Mouse (Mus musculus) urinary bladder, postnatal 4 days (tissue): Measurements from ENCODE around the gene Ctsh.
"Not testable (repeated sequence)": the region's sequence is repeated elsewhere in the genome, so short reads cannot be mapped to it uniquely, and the experiment has no call there.

ENCODE experiments used
- DNase-seq, 2 experiments: peaks; one replicate each; pipeline ENCODE4 v3.0.0; 2021 to 2022; ENCODE audit warnings: low spot score in 2 of 2

Gene Ctsh

DNA sequence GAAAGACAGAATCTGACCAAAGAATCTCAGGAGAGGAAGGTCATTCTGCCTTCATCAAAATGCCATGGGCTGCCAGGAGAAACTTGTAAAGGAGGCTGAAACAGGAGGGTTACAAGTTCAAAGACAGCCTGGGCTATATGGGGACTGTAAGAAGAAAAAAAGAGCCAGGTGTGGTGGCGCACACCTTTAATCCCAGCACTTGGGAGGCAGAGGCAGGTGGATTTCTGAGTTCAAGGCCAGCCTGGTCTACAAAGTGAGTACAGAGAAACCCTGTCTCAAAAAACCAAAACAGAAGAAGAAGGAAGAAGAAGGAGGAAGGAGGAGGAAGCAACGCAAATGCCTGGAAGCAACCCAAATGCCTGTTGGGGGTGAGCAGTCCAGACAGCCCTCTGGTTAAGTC is at the start of gene Ctsh:
Gene Ctsh, plus strand, starts transcription at position 301 of the 400 bp plus-strand sequence.
- DNase-seq = no peak

DNA sequence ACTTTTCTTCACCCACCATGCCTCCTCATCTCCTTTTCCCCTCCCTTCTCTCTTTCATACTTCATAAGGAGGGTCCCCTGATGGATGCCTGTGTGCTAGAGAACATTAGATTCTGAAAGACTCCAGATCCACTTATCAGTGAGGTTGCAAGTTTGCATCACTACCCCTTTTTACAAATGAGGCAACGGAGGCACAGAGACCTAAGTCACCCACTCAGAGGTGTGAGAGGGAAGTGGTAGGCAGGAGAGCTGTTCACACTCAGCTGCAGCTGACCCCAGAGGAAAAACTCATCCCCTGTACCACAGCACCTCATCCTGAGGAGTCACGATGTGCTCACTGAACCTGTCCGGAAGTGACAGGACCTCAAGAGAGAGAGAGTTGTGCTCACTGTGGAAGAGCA is 47.5 kb upstream of the Ctsh start:
- no peak for DNase-seq

DNA sequence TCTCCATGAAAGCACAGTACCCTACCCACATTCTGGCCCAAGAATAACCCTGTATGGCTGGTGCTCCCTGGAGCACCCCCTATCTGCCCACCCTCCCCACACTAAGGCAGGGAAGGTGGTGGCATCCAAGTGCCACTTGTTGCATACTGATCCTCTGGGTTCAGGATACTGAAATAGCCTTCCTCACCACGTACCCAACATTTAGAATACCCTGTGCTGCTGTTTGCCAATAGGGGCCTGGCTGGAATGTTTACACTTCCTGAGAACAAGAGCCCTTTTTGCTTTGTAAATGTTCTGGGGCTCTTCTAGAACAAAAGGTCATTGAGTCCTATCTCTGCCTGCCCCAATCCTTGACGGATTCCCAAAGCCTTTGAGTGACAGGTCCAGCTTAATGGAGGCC is 46.9 kb upstream of the Ctsh start:
- no peak for DNase-seq

DNA sequence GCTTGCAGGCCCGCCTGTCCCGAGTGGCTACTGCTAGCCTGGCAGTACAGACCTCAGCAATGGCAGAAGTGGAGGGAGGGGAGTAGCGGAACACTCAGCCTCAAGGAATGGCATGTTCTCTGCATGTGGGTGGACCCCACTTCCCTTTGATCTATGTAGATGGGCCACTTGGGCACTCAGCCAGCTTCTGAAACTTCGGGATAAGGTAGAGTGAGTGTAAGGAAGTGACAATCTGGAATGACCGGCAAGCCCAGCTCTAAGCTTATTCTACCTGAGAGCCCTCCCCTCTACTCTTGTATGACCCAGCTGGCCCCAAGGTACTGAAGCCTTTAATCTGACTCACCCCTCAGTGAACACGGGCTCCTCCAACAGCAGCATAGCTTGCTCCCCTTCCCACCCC is 45.8 kb upstream of the Ctsh start:
- no peak for DNase-seq

DNA sequence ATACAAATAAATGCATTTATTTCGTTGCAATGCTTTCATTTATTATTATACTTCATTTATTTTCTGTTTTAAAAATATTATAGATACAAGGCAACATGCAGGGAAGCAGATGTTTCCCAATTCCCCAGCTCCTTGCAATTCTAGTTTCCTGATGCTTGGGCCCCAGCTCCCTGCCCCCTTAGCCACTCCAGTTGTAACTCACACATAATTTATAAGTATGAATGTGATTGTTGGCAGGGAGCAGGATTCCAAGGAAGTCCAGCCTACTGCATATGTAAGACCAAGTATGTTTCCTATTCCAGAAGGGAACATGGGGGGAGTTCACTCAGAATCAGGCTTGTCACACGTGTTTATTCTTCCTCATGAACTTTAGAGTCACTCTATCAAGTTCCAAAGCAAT is 42.1 kb upstream of the Ctsh start:
- no peak for DNase-seq

DNA sequence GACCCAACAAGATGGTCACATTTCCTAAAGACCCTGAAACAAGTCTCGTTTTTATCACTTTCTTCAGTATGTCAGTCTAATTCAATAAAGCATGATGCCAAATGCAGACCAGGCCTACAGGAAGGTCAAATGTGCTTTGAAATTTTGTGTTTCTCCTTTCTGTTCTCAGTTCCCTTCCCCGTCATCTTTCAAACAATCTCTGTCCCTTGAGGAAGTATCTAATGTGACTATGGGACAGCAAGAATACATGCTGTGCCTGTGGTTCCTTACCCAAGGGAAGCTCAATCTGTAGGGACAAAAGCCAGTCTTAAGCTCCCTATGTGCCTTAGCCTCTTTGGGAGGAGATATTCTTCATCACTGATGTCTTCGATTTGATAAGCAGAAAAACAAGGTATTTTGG is 39.3 kb upstream of the Ctsh start:
- no peak for DNase-seq

DNA sequence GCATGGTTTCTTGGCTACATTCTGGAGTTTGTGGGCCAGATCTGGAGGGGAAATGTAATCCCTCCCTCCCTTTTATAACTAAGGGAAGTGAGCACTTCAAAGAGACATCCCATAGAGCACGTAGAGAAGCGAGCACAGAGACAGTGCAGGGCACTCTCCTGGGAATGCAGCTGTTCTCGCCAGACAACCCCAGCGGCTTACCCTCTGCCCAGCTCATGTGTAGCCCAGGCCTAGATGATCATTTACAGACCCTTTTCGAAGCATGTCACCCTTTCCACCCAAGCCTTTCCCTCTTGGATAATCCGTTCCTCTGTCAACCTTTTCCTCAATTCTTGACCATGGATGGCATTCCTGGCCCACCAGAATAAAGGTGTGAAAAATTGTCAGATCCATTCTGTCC is 37.7 kb upstream of the Ctsh start:
- DNase-seq = no peak

DNA sequence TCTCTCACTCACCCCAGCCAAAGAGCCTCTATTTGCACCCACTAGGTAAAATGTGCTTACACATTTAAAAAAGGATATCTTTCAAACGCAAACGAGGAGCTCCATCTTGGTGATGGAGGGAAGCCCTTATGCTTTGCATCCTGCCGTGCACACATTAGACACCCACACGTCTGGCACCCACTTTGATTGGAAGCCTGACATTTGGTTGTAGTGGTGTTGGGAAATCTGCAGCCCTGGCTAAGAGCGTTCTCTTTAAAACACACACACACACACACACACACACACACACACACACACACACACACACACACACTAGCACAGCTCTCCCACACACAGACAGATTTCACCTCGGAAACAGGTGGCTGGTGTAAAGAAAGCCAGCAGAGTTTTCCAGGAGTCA is 33.1 kb upstream of the Ctsh start:
- DNase-seq = no peak

DNA sequence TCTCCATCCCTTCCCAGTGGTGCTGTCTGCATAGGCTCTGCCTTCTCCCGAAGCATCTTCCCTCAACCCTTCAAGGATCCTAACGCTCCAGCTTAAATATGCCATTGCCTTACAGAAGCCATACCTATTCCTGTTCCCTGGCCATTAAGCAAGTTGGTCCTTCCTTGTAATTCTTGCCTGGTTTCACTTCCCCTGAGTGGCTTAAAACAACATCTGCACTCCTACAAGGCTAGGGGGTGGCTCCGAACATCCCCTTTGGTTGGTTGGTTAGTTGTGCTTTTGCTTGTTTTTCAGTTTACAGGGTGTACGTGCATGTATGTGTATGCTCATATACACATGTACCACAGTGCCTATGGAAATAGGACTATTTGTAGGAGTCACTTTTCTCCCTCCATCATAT is 32.5 kb upstream of the Ctsh start:
- DNase-seq = no peak

DNA sequence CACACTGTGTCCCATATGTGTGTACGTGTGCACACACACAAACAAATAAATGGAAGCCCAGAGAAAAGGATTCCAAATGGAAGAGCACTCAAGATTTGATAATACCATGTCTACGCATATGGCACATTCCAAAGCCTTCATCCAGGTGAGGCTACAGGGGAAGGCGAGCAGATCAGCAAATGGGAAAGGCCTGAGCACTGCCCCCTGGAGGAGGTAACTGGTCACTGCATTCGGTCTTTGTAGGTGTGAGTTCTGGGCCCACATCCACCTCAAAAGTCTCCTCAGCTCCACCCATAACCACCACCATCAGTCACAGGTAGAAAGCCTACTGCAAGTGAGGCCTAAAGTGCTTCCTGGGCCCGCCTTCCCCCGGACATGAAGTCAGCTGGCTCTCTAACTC is 26.2 kb upstream of the Ctsh start:
- no peak for DNase-seq

DNA sequence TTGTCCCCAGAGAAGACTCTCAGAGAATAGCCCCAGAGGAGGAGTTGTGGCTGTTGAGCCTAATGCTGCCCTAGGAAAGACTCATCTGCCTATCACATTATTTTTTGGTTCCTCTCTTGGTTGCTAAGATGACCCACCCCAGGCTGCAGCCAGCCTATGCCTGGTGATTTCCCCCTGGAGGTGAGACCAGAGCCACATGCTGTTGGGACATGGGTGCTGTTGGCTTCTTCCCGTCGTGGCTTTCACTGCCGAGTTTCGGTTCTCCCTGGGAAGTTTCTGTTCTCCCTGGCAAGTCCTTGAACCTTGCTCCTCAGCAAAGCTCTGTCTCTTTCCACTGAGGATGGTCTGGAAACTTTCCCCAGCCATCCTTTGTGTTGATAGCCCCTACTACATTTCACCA is 20.0 kb upstream of the Ctsh start:
- no peak for DNase-seq

DNA sequence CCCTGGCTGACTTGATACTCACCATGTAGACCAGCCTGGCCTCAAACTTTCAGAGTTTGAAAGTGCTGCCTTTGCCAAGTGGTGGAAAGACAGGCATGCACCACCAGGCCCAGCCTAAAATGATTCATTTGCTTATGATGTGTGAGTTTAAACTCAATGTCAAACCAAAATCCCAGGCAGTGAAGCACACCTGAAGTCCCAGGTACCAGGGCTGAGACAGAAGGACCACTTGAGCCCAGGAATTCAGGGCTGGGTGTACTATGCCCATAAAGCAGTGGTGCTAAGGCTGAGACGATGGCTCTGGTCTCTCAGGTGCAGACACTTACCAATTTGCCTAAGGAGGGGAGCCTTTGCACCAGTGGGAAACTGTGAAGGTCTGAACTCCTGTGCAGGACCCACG is 18.8 kb upstream of the Ctsh start:
- DNase-seq = no peak

DNA sequence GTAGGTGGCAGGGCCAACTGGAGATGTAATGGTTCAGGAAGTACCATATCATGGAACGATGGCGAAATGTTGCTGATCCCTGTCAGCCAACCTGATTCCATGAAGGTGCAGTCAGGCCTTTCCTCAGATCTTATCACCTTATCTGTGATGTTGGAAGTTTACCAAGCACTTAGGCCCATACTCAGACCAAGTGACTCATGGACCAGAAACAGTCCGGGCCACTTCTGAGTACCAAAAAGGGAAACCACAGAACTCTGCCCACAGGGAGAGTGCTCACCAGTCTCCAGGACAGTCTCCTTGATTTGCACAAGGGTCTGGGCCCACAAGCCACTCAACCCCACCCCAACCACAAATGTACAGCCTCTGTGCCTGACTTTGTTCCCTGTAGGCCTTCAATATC is 18.2 kb upstream of the Ctsh start:
- DNase-seq = no peak

DNA sequence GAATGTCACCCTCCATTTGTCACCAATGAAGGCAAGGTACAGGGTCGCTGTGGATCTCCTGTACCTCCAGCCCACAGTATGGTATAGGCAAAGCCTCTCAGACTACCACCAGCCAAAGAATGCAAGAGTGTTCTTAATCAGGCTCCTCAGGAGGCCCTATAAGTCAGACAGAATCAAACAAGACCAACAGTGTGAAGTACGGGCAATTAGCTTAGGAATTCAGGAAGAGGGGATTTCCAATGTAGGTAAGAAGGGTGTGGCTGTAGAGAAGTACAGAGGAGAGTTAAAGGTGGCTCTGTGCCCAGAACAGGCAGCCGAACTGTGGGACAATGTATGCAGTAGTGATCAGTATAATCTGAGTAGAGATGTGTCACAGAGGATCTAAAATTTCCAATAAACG is 17.6 kb upstream of the Ctsh start:
- no peak for DNase-seq

DNA sequence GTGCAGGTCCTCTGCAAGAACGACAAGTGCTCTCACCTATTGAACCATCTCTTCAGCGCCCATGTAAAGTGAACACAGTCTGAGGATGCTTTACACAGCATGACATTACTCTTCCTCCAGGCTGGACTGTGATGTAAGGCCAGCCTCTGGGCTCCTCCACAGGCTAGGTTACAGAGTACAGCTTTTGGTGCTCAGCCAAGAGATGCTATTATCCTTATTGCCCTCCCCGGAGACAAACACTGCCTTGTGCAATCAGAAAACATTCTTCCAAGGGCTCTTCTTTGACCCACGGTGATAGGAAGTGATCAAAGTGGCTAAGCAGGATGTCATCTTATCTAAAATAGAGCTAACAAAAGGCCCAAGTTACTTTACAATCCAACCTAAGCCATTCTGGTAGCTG is 15.4 kb upstream of the Ctsh start:
- DNase-seq = no peak

DNA sequence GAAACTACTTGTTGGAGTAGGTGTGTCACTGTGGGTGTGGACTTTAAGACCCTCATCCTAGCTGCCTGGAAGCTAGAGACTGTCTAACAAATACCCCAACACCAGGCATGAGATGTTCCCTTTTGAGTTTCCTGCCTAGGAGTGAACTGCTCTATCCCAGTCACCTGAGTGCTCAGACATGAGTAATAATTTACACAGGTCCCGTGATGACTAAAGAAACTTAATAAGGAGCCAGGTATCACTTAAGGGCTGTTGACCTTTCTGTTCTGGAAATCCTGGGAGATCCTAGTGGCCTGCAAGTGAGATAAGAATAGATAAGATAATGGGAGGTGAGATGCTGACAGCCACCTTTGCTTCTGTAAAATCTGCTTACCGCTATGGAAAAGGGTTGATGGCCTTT is 13.0 kb upstream of the Ctsh start:
- DNase-seq = no peak

DNA sequence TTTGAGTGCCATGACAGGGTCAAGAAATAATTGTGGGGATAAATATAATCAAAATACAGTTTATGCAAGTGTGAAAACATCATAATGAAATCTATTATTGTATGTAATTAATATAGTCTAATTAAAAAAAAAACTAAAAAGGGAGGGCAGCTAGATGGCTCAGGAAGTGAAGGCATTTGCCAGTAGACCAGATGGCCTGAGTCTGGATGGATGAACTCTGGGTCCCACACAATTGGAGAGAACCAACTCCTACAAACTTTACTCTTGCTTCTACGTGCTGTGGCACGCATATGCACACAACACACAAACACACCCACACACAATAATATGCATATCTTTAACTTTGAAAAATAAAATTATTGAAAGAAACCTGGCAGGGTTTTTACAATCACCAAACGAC is 12.4 kb upstream of the Ctsh start:
- DNase-seq = no peak

DNA sequence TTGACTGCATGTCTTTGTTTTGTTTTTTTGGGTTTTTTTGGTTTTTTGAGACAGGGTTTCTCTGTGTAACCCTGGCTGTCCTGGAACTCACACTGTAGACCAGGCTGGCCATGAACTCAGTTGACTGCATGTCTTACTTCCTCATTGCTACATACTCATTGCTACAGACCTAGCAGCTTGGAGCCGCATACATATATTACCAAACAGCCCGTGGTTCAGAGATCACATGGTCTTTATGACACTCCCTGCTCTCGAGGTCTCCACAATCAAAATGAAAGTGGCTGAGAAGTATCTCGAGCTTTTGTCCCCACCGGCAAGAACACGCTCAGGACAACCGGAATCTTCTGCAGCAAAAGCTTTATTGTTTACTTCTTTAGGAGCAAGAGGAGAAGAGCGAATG is 11.0 kb upstream of the Ctsh start:
- DNase-seq = not testable (repeated sequence)

DNA sequence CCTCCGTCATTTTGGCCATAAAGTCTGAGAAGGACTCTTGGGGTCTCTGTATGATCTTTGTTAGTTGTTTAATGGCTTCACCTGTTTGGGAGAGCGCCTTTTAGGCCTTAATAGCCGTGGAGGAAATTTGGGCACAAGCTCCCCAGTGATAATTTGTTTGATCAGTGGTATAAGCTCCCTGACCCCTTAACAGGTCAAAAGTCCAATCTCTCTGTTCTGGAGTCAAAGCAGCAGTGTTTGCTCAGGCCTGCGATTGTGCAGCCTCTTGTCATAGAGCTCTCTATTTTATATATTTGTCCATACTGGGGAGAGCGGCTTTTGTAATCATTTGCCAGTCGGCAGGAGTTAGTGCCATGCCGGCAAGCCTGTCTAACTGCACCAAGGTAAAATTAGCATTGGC is 8.8 kb upstream of the Ctsh start:
- no peak for DNase-seq

DNA sequence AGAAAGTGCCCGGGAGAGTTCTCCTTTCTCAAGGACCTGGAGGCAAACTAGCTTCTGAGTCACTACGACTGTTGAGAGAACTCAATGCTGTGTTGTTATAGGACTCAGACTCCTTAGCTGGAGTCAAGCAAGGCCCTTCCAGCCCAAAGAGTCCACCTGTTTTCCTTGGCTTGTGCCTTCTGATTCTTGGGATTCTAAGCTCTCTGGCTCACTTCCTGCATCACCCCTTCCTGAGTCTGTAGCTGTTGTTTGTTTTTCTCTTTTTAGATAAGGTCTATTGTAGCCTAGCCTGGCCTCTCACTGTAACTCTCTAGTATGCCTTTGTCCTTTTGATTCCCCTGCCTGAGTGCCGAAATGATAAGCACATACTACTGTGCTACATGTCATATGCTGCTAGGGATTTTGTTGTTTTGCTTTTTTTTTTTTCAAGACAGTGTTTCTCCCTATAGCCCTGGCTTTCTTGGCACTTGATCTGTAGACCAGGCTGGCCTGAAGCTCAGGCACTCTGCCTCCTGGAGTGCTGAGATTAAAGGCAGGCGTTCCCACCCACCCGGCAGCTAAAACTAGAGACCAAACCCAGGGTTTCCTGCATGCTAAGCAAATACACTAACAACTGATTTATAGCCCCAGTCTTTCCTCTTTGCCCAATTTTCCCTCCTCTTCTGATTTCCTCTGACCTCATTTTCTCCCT is 5.9 kb upstream of the Ctsh start:
- no peak for DNase-seq

DNA sequence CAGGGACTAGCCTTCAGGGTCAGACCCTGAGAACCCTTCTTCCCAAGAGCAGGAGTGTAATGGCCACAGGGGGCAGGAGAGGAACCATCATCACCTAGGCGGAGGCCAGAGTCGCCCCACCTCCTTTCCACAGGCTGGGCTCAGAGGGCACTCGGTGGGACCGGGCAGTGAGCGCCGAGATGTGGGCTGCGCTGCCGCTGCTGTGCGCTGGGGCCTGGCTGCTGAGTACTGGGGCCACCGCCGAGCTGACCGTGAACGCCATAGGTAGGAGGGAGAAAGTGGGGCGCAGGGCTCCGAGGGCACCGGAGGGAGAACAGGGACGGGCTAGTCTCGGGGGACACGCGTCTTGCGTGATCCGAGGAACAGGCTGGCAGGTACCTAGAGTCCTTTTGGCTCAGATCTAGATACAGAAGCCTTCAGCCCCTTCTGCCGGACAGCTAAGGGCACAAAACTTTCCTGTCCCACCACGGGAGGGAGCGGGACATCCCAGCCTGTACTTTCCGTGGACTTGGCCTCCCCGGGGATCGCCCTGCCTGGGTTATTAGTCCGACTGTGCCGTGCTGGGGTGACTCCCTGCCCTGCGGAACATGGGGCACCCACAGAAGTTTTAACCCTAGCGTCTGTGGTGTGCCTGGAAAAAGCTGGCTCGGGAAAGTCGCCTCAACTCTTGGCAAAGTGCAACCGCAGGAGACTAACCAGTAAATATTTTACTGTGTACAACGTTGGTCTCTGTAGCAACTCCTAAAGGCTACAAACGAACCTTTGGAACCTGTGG is 606 bp downstream of the Ctsh start:
- peak; percentile 58 to 76 for DNase-seq

DNA sequence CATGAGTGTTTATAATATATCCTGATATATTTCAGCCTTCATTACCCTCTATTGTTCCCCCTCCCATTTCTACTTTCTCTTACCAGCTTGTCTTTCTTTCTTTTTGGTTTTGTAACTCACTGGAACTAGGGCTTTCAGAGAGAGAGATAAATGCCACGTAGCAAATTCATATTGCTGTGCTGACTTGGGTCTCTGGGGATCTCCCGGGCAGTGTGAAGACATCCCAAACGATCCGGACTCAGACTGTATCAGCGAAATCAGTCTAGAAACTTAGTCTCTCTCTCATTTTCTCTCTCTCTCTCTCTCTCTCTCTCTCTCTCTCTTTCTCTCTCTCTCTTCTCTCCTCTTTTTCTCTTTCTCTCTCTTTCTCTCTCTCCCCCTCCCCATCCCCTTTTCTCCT is 1.5 kb downstream of the Ctsh start:
- no peak for DNase-seq

DNA sequence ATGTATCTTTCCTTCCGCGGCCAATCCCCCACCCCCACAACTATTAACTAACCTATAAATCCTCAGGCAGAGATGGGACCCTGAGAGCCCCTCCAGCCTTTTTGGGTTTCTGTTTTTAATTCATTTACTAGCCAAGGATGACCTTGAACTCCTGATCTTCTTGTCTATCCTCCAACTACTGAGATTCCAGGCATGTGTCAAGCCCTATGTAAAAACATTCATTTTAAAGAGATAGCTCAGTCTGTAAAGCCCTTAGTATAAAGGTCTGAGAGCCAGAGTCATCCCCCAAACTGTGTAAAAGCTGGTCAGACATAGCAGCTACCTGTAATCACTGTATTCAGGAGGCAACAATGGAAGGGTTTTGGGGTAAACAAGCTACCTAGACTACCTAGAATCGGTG is 2.0 kb downstream of the Ctsh start:
- no peak for DNase-seq

DNA sequence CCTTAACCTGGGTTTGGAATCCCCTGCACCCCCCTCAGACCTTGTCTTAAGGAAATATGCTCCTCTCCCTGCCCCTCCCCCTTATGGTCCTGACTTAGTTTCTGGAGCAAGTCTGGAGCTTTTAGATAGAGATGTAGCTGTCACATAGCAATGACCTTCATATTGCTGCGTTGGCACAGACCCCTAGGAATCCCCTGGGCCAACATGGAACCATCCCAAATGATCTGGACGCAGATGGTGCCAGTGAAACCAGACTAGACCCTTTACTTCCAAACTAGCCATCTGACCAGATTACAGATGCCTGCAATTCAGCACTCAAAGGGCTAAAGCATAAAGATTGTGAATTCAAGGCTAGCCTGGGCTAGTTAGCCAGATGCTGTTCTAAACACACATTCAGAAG is 2.8 kb downstream of the Ctsh start:
- DNase-seq = no peak
